Mouse (Mus musculus) adrenal gland (tissue): ENCODE data around the gene Tubb2a.

Source experiments
- intact Hi-C: fragments of 180-260 bp; cut with DNase I; formaldehyde crosslinking; loops from one replicate; pipeline ENCODE4 v1.15.1; 2025

Gene Tubb2a

DNA sequence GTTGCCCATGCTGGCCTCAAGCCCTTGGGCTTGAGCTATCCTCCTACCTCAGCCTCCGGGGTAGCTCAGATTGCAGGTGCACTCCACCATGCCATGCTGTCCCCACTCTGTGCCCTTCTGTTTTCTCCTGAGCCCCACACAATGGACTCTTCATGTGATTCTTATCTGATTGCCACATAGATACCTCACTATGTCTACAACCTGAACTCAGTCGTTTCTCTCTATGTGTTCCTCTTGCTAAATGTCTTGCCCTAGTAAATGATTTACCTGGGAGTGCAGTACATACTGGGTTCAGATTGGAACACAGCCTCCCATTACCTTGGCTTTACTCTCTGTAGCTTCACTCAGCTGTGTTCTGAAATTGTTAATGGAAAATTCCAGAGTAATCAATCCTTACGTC lies 22.8 kb downstream of the Tubb2a start:
- intact Hi-C loops: no loop called here

DNA sequence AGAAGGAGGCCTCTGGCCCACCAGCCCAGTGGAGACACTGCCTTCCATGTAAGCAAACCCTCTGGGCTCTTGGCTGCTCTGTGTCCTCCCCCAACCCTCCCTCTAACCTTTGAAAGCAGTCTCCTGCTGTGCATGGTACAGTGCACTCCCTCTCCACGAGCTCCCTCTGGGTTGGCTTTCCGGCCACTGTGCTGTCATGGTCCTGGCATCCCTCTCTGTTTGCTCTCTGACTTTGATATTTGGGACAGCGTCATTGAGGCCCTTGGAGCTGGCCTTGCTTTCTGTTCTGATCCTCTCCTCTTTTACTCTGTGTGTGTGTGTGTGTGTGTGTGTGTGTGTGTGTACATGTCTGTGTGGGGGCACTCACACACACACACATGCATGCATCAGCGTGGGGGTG lies 23.4 kb downstream of the Tubb2a start:
- intact Hi-C loops: no loop called here

GRCm38 (mm10) chr13:34053673-34054282 lies 24.0 kb downstream of the Tubb2a start:
- intact Hi-C loops: no loop called here

GRCm38 (mm10) chr13:34051692-34052091 lies 26.1 kb downstream of the Tubb2a start:
- intact Hi-C loops: no loop called here

DNA sequence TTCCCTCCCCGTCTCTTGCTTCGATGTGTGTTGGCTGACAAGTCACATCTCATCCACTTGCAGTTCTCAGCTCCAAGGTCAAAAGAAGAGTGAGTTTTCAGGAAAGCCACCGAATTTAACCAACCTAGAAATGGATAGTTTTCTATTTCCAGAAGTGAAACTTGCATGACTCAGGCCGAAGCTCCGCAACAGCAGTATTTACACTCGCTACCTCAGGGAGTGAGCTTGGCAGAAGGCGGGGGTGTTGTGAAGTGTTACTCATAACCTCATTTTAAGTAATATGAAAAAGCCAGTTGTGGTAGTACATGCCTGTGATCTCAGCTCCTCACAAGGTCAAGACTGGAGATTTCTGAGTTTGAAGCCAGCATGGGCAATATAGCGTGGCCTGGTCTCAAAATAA lies 27.3 kb downstream of the Tubb2a start:
- intact Hi-C loops: no loop called here

DNA sequence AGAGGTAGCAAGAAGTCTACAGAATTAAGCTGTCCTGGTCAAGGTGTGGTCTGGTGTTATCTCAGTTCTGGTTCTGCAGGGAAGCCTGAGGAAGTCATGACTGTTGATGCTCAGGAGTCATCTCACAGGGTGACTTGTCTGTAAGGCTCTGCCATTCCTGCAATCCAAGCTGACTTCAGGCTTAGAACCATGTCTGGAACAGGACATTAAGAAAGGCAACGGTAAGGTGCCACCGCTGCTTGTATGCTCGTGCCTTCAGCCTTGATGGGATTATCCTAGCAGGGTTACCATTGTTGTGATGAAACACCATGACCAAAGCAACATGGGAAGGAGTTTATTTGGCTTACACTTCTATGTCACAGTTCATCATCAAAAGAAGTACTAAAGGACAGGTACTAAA lies 30.3 kb downstream of the Tubb2a start:
- intact Hi-C loops: loop anchor here (5.0 kb wide), 1 partner anchor 590 kb away; no protein-coding TSS in a partner anchor

DNA sequence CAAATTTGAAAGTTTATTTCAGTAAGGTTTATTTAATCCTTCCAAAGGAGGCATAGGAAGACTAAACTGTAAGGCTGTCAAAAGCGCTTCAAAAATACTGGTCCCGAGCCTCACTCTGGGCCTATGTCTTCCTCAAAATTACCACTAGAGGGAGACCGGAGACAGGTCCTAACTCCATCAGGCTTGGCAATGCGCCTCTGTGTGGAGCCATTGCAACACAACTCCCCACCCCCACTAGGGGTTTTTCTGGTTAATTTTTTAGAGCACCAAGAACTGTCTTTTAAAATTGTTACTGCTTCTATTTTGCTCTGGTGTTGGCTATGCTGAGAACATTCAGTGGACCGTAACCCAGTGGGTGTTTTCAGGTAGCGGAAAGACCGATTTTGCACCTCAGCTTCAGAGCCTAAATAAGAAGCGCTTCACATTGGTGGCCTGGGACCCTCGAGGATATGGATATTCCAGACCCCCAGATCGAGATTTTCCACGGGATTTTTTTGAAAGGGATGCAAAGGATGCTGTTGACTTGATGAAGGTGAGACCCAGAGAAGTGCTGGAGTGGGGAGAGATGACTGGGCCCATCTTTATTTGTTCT lies 31.3 kb downstream of the Tubb2a start:
- intact Hi-C loops: loop anchor here (1.0 to 5.0 kb wide), 2 partner anchors 109 to 591 kb away; no protein-coding TSS in a partner anchor

DNA sequence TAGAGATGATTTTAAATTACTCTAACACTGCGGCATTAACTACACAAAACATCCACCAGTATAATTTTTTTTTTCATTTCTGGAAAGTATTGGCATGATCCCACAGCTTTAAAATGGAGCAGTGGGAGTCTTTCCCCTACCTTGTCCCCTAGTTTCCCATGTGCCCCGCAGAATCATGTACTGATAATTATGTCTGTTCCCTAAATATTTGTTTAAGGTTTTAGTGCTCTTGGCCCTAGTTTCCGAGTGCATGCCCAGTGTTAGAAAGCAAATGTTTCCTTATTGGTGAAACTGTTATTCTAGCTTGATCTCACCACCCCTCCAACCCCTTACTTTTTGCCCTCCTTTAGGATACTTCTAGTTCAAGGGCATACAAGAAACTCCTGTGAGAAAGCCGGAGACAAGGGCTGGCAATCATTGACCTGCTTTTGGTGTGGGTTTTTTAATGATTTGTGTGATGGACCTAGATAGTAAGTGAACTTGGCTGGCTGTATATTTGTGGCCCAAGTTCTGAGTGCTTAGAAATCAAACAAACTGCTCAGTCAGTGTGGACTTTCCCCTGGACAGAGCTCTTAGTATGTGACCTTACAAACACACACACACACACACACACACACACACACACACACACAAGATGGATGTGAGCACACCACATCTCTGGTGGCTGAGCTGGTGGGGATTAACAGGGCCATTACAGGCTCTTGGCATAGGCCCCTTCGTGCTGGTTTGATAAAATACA lies 32.1 kb downstream of the Tubb2a start:
- intact Hi-C loops: loop anchor here (1.0 to 5.0 kb wide), 2 partner anchors 110 to 592 kb away; no protein-coding TSS in a partner anchor

- intact Hi-C loops: no loop called here
These were observed 34.0 kb downstream of the Tubb2a start for GRCm38 (mm10) chr13:34043716-34044393.

GRCm38 (mm10) chr13:34040091-34040490 lies 37.7 kb downstream of the Tubb2a start:
- intact Hi-C loops: no loop called here

DNA sequence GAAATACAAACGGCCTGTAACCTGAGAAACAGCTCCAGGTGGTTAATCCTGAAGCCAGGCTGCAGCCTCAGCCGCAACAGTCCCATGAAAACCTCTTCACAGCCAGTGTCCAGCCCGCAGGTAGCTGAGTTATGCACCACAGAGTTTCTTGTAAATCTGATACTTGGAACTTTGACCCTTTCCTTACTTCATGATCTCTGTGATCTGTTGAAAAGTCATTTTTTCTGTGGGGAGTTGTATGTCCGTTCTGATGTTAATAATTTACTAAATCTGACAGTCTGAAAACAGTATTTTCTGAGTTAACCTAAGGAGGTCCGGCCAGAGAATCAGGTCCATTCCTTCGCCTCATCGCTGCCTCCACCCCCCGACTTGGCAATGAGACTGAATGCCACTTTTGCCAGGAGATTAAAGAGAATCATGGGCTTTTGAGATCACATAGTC lies 38.9 kb downstream of the Tubb2a start:
- intact Hi-C loops: no loop called here

DNA sequence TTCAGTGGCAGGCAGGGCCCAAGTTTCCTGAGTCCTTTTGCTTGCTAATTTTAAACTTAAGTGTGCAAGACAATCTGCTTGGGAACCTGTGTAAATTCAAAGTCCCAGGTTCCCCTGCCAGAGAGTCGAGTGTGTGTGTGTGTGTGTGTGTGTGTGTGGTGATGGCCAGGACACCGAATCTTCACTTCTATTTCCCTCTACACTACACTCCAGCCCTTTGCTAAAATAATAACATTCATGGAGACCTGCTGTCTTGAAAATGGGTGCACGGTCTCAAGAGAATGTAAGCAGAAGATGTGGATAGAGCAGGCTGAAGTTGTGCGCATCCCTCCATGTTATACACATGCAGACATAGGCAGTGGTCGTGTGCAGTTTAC lies 39.8 kb downstream of the Tubb2a start:
- intact Hi-C loops: no loop called here

DNA sequence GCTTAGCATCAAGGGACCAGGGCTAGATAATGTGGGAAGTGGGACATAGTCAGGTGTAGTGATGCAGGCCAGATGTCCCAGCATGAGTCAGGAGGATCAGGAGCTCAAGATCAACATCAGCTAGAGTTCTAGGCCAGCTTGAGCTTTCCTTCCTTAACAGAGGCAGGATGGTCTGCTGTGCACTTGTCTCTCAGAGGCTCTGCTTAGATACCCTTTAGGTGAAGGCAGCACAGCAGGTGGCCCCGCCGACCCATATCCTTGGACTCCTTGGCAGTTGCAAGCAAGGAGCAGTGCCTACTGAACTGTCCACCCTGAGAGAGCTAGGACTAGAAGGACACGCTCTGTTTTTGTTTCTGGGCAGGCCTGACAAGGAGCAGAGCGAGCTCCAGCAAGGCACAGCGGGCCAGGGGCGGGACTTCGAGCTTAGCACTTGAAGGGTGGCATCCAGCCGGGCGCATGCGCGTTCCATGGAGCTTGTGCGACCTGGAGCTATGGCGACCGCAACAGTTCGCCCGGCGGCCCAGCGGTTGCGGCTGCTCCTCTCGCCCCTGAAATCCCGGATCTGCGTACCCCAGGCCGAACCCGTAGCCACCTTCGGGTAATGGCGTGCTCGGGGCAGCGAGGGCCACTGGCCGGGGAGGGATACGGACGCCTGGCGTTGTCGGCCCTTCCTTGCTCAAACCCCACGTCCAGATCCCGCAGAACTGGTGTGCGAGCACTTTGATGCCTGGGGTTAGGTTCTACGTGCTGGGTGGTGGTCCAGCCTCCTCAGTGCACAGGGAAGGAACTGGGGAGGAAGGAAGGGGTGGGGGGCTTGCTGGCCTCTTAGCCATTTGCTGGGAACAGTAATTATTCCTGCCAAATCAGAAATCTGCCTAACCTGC lies 40.4 kb downstream of the Tubb2a start, which contains the start of gene Bphl:
Gene Bphl, plus strand, starts transcription at position 426 of the 884 bp plus-strand sequence.
- intact Hi-C loops: no loop called here

DNA sequence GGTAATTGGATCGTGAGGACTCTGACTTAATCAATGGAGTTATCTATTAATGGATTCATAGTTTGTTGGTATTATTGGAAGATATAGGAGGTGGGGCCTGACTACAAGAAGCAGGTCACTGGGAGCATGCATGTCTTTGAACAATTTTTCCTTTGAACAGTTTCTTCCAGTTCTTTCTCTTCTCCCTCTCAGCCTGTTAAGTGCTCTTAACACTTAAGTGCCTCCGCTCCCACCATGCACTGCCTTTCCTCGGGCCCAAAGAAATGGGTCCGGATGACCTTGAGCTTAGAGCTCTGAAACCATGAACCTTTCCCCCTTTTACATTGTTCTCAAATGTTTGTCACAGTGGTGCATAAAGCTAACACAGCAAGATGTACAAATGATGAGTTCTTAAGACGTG lies 41.1 kb downstream of the Tubb2a start:
- intact Hi-C loops: no loop called here

DNA sequence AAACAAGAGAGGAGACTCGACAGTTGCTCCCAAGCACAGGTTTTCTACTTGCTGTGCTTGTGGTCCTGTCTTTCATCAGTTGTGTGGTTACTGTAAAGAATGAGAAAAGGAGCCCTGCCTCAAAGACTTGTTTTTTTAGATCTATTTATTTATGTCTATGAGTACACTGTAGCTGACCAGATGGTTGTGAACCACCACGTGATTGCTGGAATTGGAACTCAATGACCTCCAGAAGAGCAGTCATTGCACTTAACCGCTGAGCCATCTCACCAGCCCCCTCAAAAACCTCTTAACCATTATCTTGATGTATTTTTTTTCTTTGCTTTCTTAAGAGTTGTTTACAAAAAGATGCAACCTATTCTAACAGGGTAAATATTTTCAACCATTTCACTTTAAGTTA lies 42.4 kb downstream of the Tubb2a start:
- intact Hi-C loops: no loop called here

DNA sequence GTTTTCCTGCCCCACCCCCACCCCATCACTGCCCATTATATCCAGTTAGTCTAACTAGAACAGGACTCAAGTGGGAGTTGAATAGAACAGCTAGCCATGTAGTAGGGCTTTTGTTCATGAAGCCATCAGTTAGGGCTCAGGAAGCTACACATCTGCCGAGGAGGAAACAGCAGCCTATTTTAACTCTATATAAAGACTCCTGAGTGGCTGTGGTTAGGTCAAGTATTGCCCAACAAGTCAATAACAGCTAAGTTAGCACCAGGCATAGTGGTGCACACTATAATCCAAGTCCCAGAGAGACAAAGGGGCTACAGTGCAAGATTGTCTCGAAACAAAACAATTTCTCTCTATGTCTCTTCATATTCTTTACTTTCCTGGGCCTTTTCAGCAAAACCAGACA lies 45.8 kb downstream of the Tubb2a start:
- intact Hi-C loops: no loop called here
